Comparison of ENCODE assay signal across 10 mouse cellular contexts in the genomic region with DNA sequence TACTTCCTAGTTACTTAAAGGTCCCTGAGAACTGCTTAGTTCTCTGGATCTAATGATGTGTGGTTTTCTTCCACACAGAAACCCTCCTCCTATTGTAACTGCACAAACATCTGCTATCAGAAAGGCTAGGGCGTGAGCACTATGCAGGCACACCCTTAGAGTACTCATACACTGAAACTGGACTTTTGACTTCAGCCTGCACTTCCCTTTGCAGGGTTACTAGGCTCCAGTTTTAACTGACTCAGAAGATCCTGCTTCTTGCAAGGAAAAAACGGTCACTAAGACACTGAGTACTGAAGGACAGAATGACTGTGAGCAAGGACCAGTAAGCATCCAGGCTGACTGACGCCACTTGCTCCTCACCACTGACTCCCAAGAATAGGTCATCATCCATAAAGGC. TPM values are rescaled to one million over a fixed set of nuclear protein-coding genes. Genes with fewer than 3 reads are reported as not detected.
DNase-seq lines count a peak whose midpoint lies in the region; ATAC-seq and TF ChIP-seq lines count a peak whose summit lies in the region.
"Had no signal": no experiment of that assay in that cellular context is flagged by ENCODE, and none has a peak within 500 bp of the region (broad histone marks: within the 10 kb centered on the region; RNA-seq: fewer than 3 reads in every experiment).

No protein-coding gene starts in this region.

- no peak for TF ChIP-seq EP300 in lung, postnatal 0 days (IDR thresholded peaks at IDR 0.05)

- H3K4me2 ChIP-seq in lung, postnatal 0 days (replicated peaks; ENCODE audit: low read depth, low read length) = no peak overlapping the region
- H3K4me2 ChIP-seq in intestine, embryonic 16.5 days (ENCODE audit: low read depth, low read length) = peak overlapping the region; percentile 45
- H3K4me2 ChIP-seq: embryonic facial prominence, embryonic 12.5 days; limb, embryonic 12.5 days had no signal

- no peak for TF ChIP-seq POLR2A in lung, adult 2 months (IDR thresholded peaks at IDR 0.05; ENCODE audit: borderline replicate concordance, extremely low read depth, low read depth, low read length)

- ATAC-seq in lung, postnatal 0 days = peak; percentile 59
- peak; percentile 86 for ATAC-seq in intestine, embryonic 16.5 days

- TF ChIP-seq CTCF in lung, postnatal 0 days (IDR thresholded peaks at IDR 0.05) = no peak
- TF ChIP-seq CTCF in lung, adult 2 months (IDR thresholded peaks at IDR 0.05; ENCODE audit: insufficient read depth, low read length) = no peak
- no peak for TF ChIP-seq CTCF in left cerebral cortex, adult 2 months (IDR thresholded peaks at IDR 0.05)

- peak overlapping the region; percentile 70 for H3K27ac ChIP-seq in lung, postnatal 0 days (ENCODE audit: low read length)
- peak overlapping the region; percentile 93 for H3K27ac ChIP-seq in intestine, embryonic 16.5 days (ENCODE audit: low read length)
- no peak overlapping the region for H3K27ac ChIP-seq in left cerebral cortex, adult 2 months
- H3K27ac ChIP-seq: embryonic facial prominence, embryonic 12.5 days; limb, embryonic 12.5 days had no signal

- H3K4me1 ChIP-seq in lung, postnatal 0 days (ENCODE audit: insufficient read depth, low read depth, low read length) = peaks cover 20% of the 10 kb centered on the region
- peaks cover 23% of the 10 kb centered on the region for H3K4me1 ChIP-seq in lung, adult 2 months (ENCODE audit: control insufficient read depth, insufficient read depth, low read length)
- H3K4me1 ChIP-seq in intestine, embryonic 16.5 days (ENCODE audit: control insufficient read depth, insufficient read depth, low read length) = peaks cover 47% of the 10 kb centered on the region

- intact Hi-C loops in left cerebral cortex, postnatal 4 days (cut with DNase I) = no loop called here
- intact Hi-C loops in left cerebral cortex, adult 2 months (cut with DNase I) = no loop called here

- no peaks in the 10 kb centered on the region for H3K27me3 ChIP-seq in lung, postnatal 0 days (replicated peaks; ENCODE audit: insufficient read depth, low read length)
- H3K27me3 ChIP-seq in intestine, embryonic 16.5 days (replicated peaks; ENCODE audit: control insufficient read depth, insufficient read depth, low read length) = no peaks in the 10 kb centered on the region
- H3K27me3 ChIP-seq: embryonic facial prominence, embryonic 12.5 days; limb, embryonic 12.5 days had no signal

- no peaks in the 10 kb centered on the region for H3K36me3 ChIP-seq in lung, postnatal 0 days (ENCODE audit: insufficient read depth, low read length)
- H3K36me3 ChIP-seq in intestine, embryonic 16.5 days (ENCODE audit: control insufficient read depth, insufficient read depth, low read length) = no peaks in the 10 kb centered on the region
- H3K36me3 ChIP-seq: embryonic facial prominence, embryonic 12.5 days; limb, embryonic 12.5 days had no signal

- no peak overlapping the region for H3K9ac ChIP-seq in lung, postnatal 0 days (replicated peaks; ENCODE audit: low read depth)
- peak overlapping the region; percentile 60; the same call in 1 of the 2 replicates for H3K9ac ChIP-seq in intestine, embryonic 16.5 days (ENCODE audit: low read depth, low read length)
- H3K9ac ChIP-seq: embryonic facial prominence, embryonic 12.5 days; limb, embryonic 12.5 days had no signal

- WGBS in lung, postnatal 0 days = 35% methylated on average over 3 of the region's 3 CpGs
- 12% methylated on average over 3 of the region's 3 CpGs for WGBS in lung, adult 2 months
- WGBS in intestine, embryonic 16.5 days = 28% methylated on average over 3 of the region's 3 CpGs

- peak; percentile 71 for DNase-seq in lung, postnatal 0 days (ENCODE audit: low spot score)
- no peak for DNase-seq in lung, adult 2 months
- DNase-seq in lung, postnatal 10 days = peak; percentile 13
- no peak for DNase-seq in left cerebral cortex, postnatal 4 days
- no peak for DNase-seq in c-Kit-positive CD71-positive TER-119-positive erythroid progenitor cells, embryonic 14.5 days (ENCODE audit: low spot score)
- DNase-seq in left cerebral cortex, adult 2 months (ENCODE audit: extremely low spot score in 1 of 2, low spot score in 2 of 2) = no peak
- DNase-seq in adrenal gland, adult 8-10 months = no peak

- no peak overlapping the region for H3K4me3 ChIP-seq in lung, postnatal 0 days (ENCODE audit: low read depth, low read length)
- no peak overlapping the region for H3K4me3 ChIP-seq in lung, adult 2 months (replicated peaks; ENCODE audit: extremely low read depth, low read depth, low read length)
- H3K4me3 ChIP-seq in intestine, embryonic 16.5 days (ENCODE audit: low read length) = peak overlapping the region; percentile 20; the same call in 1 of the 2 replicates
- H3K4me3 ChIP-seq in left cerebral cortex, adult 2 months = no peak overlapping the region
- H3K4me3 ChIP-seq: embryonic facial prominence, embryonic 12.5 days; limb, embryonic 12.5 days had no signal

- H3K9me3 ChIP-seq in lung, postnatal 0 days (ENCODE audit: low read length) = no peaks in the 10 kb centered on the region
- no peaks in the 10 kb centered on the region for H3K9me3 ChIP-seq in intestine, embryonic 16.5 days (ENCODE audit: control insufficient read depth, low read length)
- H3K9me3 ChIP-seq: embryonic facial prominence, embryonic 12.5 days; limb, embryonic 12.5 days had no signal

RNA-seq across cellular contexts. Expression of gene Fam120a, which starts 5.3 kb away (rescaled TPM):
- 19.4 and 19.5 TPM in 2 replicates for polyA plus RNA-seq in lung, postnatal 0 days (2015; fragmentation: Nextera tagmentation; extraction: Ambion mirVana)
- 58.5 and 64.0 TPM in 2 replicates for polyA plus RNA-seq in lung, adult 2 months (2012; rRNA removed)
- 25.7 and 26.0 TPM in 2 replicates for polyA plus RNA-seq in intestine, embryonic 16.5 days (2015; fragmentation: Nextera tagmentation; extraction: Ambion mirVana)
- 10 to 100 TPM; 76.8 to 77.6 TPM for total RNA-seq in left cerebral cortex, postnatal 4 days (2021)
- total RNA-seq in left cerebral cortex, adult 2 months (2021) = 100 to 1,000 TPM; 114 to 118 TPM
- 100 to 1,000 TPM; 170 to 195 (median 182) TPM for total RNA-seq in adrenal gland, adult 8-10 months (2022)

Comparison
In these comparisons a context has a peak if more than half of its experiments do, and no peak if none do; other contexts are left out.
1. DNase-seq: peak in lung, postnatal 0 days (single experiment) and lung, postnatal 10 days (single experiment); none in lung, adult 2 months (single experiment), left cerebral cortex, postnatal 4 days (single experiment), c-Kit-positive CD71-positive TER-119-positive erythroid progenitor cells, embryonic 14.5 days (single experiment), left cerebral cortex, adult 2 months (0 of 2) and adrenal gland, adult 8-10 months (single experiment).